Mouse (Mus musculus): ENCODE results near the gene Bmf.
"Not testable (repeated sequence)": the region's sequence is repeated elsewhere in the genome, so short reads cannot be mapped to it uniquely, and the experiment has no call there.

Bmf gene

GRCm38 (mm10) chr2:118549507-118550473 is at the start of gene Bmf:
TSS of gene Bmf (minus strand) at chr2:118549687.
- DNase-seq (ENCODE audit: low read depth, low spot score) = peak; percentile 98

- no peak for DNase-seq (ENCODE audit: low read depth, low spot score)
These were observed 49.6 kb upstream of the Bmf start for GRCm38 (mm10) chr2:118599087-118599486.

GRCm38 (mm10) chr2:118597673-118598568 is 48.4 kb upstream of the Bmf start, which contains the start of gene Bub1b:
TSS of gene Bub1b (plus strand) at chr2:118598211.
- peak; percentile 93 for DNase-seq (ENCODE audit: low read depth, low spot score)

- DNase-seq (ENCODE audit: low read depth, low spot score) = no peak
These were observed 41.6 kb upstream of the Bmf start for GRCm38 (mm10) chr2:118591083-118591482.

- no peak for DNase-seq (ENCODE audit: low read depth, low spot score)
These were observed 38.2 kb upstream of the Bmf start for GRCm38 (mm10) chr2:118587686-118588085.

GRCm38 (mm10) chr2:118586013-118586412 is 36.5 kb upstream of the Bmf start:
- DNase-seq (ENCODE audit: low read depth, low spot score) = no peak

- DNase-seq (ENCODE audit: low read depth, low spot score) = no peak
These were observed 23.6 kb upstream of the Bmf start for GRCm38 (mm10) chr2:118573135-118573534.

- DNase-seq (ENCODE audit: low read depth, low spot score) = no peak
These were observed 22.8 kb upstream of the Bmf start for GRCm38 (mm10) chr2:118572183-118572836.

GRCm38 (mm10) chr2:118570939-118571338 is 21.5 kb upstream of the Bmf start:
- no peak for DNase-seq (ENCODE audit: low read depth, low spot score)

- no peak for DNase-seq (ENCODE audit: low read depth, low spot score)
These were observed 17.7 kb upstream of the Bmf start for GRCm38 (mm10) chr2:118567179-118567578.

- DNase-seq (ENCODE audit: low read depth, low spot score) = no peak
These were observed 12.9 kb upstream of the Bmf start for GRCm38 (mm10) chr2:118562431-118562830.

- no peak for DNase-seq (ENCODE audit: low read depth, low spot score)
These were observed 12.5 kb upstream of the Bmf start for GRCm38 (mm10) chr2:118562015-118562414.

- no peak for DNase-seq (ENCODE audit: low read depth, low spot score)
These were observed 8.9 kb upstream of the Bmf start for GRCm38 (mm10) chr2:118558426-118558825.

- not testable (repeated sequence) for DNase-seq (ENCODE audit: low read depth, low spot score)
These were observed 5.0 kb upstream of the Bmf start for GRCm38 (mm10) chr2:118554356-118554990.

- DNase-seq (ENCODE audit: low read depth, low spot score) = no peak
These were observed 2.1 kb upstream of the Bmf start for GRCm38 (mm10) chr2:118551606-118552005.

- DNase-seq (ENCODE audit: low read depth, low spot score) = peak; percentile 51
These were observed 866 bp downstream of the Bmf start for GRCm38 (mm10) chr2:118548421-118549221.

GRCm38 (mm10) chr2:118547541-118548016 is 1.9 kb downstream of the Bmf start:
- DNase-seq (ENCODE audit: low read depth, low spot score) = no peak

GRCm38 (mm10) chr2:118546798-118547165 is 2.7 kb downstream of the Bmf start:
- no peak for DNase-seq (ENCODE audit: low read depth, low spot score)

- DNase-seq (ENCODE audit: low read depth, low spot score) = no peak
These were observed 3.2 kb downstream of the Bmf start for GRCm38 (mm10) chr2:118546104-118546797.
